Comparison of ENCODE assay signal across 36 mouse cellular contexts in the genomic region with DNA sequence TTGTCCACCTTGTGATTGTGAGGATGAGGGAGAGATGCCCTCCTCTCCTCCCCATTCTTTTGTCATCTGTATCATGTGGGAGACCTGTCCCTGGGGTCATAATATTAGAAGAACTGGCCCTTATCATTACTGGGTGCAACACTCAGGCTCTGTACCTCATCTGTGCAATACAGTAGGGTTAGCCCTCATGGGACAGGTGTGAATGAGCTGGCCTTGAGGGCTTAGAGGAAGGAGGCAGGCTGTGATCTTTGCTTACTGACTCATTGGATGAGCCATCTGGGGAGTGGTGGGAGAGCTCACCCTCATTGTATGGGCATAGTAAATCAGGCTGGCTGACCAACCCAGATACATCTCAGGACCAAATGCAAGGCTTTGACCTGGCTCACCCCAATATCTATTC. TPM values are rescaled to one million over a fixed set of nuclear protein-coding genes. Genes with fewer than 3 reads are reported as not detected.
"Had no signal": no experiment of that assay in that cellular context is flagged by ENCODE, and none has a peak within 500 bp of the region (broad histone marks: within the 10 kb centered on the region; RNA-seq: fewer than 3 reads in every experiment).

No protein-coding gene starts in this region.

- H3K9ac ChIP-seq: limb, embryonic 12.5 days; limb, embryonic 13.5 days; limb, embryonic 15.5 days; liver, embryonic 12.5 days; liver, embryonic 13.5 days; liver, embryonic 14.5 days; liver, embryonic 15.5 days; liver, postnatal 0 days; lung, embryonic 14.5 days; midbrain, embryonic 12.5 days; midbrain, embryonic 13.5 days; midbrain, embryonic 15.5 days had no signal

- H3K27ac ChIP-seq: left cerebral cortex, adult 2 months; limb, embryonic 10.5 days; limb, embryonic 12.5 days; limb, embryonic 13.5 days; limb, embryonic 15.5 days; liver, embryonic 12.5 days; liver, embryonic 13.5 days; liver, embryonic 14.5 days; liver, embryonic 15.5 days; macrophage; midbrain, embryonic 10.5 days; midbrain, embryonic 12.5 days; midbrain, embryonic 13.5 days; midbrain, embryonic 15.5 days had no signal

- H3K4me1 ChIP-seq: limb, embryonic 10.5 days; limb, embryonic 12.5 days; limb, embryonic 13.5 days; limb, embryonic 15.5 days; liver, embryonic 12.5 days; liver, embryonic 13.5 days; liver, embryonic 15.5 days; megakaryocyte, embryonic 14.5 days; midbrain, embryonic 10.5 days; midbrain, embryonic 12.5 days; midbrain, embryonic 13.5 days; midbrain, embryonic 15.5 days had no signal

- DNase-seq: left cerebral cortex, postnatal 4 days; liver; liver, embryonic 13.5 days; liver, postnatal 0 days; lung, adult 2 months; lung, embryonic 14.5 days; lung, postnatal 10 days; lung, postnatal 14 days; lung, postnatal 36 days; lung, postnatal 4 days; midbrain, embryonic 14.5 days had no signal

- H3K4me3 ChIP-seq: left cerebral cortex, adult 2 months; limb, embryonic 10.5 days; limb, embryonic 12.5 days; limb, embryonic 13.5 days; limb, embryonic 15.5 days; liver, embryonic 12.5 days; liver, embryonic 13.5 days; liver, embryonic 15.5 days; megakaryocyte, embryonic 14.5 days; midbrain, embryonic 10.5 days; midbrain, embryonic 12.5 days; midbrain, embryonic 13.5 days; midbrain, embryonic 15.5 days; myocyte had no signal

- H3K27me3 ChIP-seq: limb, embryonic 12.5 days; limb, embryonic 13.5 days; limb, embryonic 15.5 days; liver, embryonic 12.5 days; liver, embryonic 13.5 days; liver, embryonic 15.5 days; megakaryocyte, embryonic 14.5 days; midbrain, embryonic 12.5 days; midbrain, embryonic 13.5 days; midbrain, embryonic 15.5 days had no signal

- H3K9me3 ChIP-seq: limb, embryonic 10.5 days; limb, embryonic 12.5 days; limb, embryonic 13.5 days; limb, embryonic 15.5 days; liver, embryonic 12.5 days; liver, embryonic 13.5 days; liver, embryonic 15.5 days; midbrain, embryonic 10.5 days; midbrain, embryonic 12.5 days; midbrain, embryonic 13.5 days; midbrain, embryonic 15.5 days had no signal

- ATAC-seq: liver, embryonic 12.5 days; liver, postnatal 0 days; lung, postnatal 0 days; midbrain, embryonic 13.5 days; midbrain, embryonic 15.5 days; midbrain, embryonic 16.5 days had no signal

- H3K36me3 ChIP-seq: limb, embryonic 10.5 days; limb, embryonic 12.5 days; limb, embryonic 13.5 days; limb, embryonic 15.5 days; liver, embryonic 12.5 days; liver, embryonic 13.5 days; liver, embryonic 15.5 days; midbrain, embryonic 10.5 days; midbrain, embryonic 12.5 days; midbrain, embryonic 13.5 days; midbrain, embryonic 15.5 days had no signal

- H3K4me2 ChIP-seq: limb, embryonic 12.5 days; limb, embryonic 13.5 days; limb, embryonic 15.5 days; liver, embryonic 11.5 days; liver, embryonic 12.5 days; liver, embryonic 13.5 days; liver, embryonic 15.5 days; lung, embryonic 14.5 days; midbrain, embryonic 11.5 days; midbrain, embryonic 12.5 days; midbrain, embryonic 13.5 days; midbrain, embryonic 15.5 days had no signal

RNA-seq across cellular contexts. Expression of gene Csn2, which starts 35.4 kb away (rescaled TPM):
- polyA plus RNA-seq: limb, embryonic 10.5 days; limb, embryonic 11.5 days; limb, embryonic 12.5 days; limb, embryonic 13.5 days; limb, embryonic 14.5 days; limb, embryonic 15.5 days; liver, adult 2 months; liver, embryonic 11.5 days; liver, embryonic 12.5 days; liver, embryonic 13.5 days; liver, embryonic 14.5 days; liver, embryonic 15.5 days; liver, embryonic 16.5 days; liver, postnatal 0 days; lung, adult 2 months; lung, embryonic 14.5 days; lung, embryonic 16.5 days; macrophage; midbrain, embryonic 10.5 days; midbrain, embryonic 11.5 days; midbrain, embryonic 12.5 days; midbrain, embryonic 13.5 days; midbrain, embryonic 14.5 days; midbrain, embryonic 15.5 days; midbrain, embryonic 16.5 days; midbrain, postnatal 0 days; myocyte had no signal

RNA-seq across cellular contexts. Expression of gene Csn1s2a, which starts 39.5 kb away (rescaled TPM):
- polyA plus RNA-seq: limb, embryonic 10.5 days; limb, embryonic 11.5 days; limb, embryonic 12.5 days; limb, embryonic 13.5 days; limb, embryonic 14.5 days; limb, embryonic 15.5 days; liver, adult 2 months; liver, embryonic 11.5 days; liver, embryonic 12.5 days; liver, embryonic 13.5 days; liver, embryonic 14.5 days; liver, embryonic 15.5 days; liver, embryonic 16.5 days; liver, postnatal 0 days; lung, adult 2 months; lung, embryonic 14.5 days; lung, embryonic 16.5 days; macrophage; midbrain, embryonic 10.5 days; midbrain, embryonic 11.5 days; midbrain, embryonic 12.5 days; midbrain, embryonic 13.5 days; midbrain, embryonic 14.5 days; midbrain, embryonic 15.5 days; midbrain, embryonic 16.5 days; midbrain, postnatal 0 days; myocyte had no signal
